Mouse (Mus musculus) stomach, postnatal 0 days (tissue): ENCODE data around the gene Gm3952. TPM values are rescaled to one million over a fixed set of nuclear protein-coding genes. Genes with fewer than 3 reads are reported as not detected.

Source experiments
- ATAC-seq: fragments of 200-750 bp; cut with Nextera tagmentation; 2 replicates; pipeline ENCODE4 v1.8.0; 2017; ENCODE audit not compliant: low FRiP score, low TSS enrichment
- DNase-seq: peaks from one replicate; pipeline ENCODE4 v3.0.0-alpha.2; 2016; ENCODE audit warnings: low spot score
- H3K27ac ChIP-seq: fragments of 300-500 bp; sonication (generic); replicated peaks from 2 replicates; pipeline ENCODE4 v1.5.1; 2014; ENCODE audit warnings: mild to moderate bottlenecking, control low read depth
- H3K27me3 ChIP-seq: fragments of 300-500 bp; sonication (generic); 2 replicates; pipeline ENCODE4 v1.6.1; 2014; ENCODE audit warnings: low read length; ENCODE audit not compliant: control insufficient read depth, insufficient read depth
- H3K36me3 ChIP-seq: fragments of 300-500 bp; sonication (generic); 2 replicates; pipeline ENCODE4 v1.6.1; 2014; ENCODE audit warnings: low read length, mixed read lengths; ENCODE audit not compliant: control insufficient read depth, insufficient read depth
- H3K4me1 ChIP-seq: fragments of 300-500 bp; sonication (generic); replicated peaks from 2 replicates; pipeline ENCODE4 v1.6.1; 2014; ENCODE audit warnings: antibody characterized with exemption; ENCODE audit not compliant: control insufficient read depth, insufficient read depth
- H3K4me2 ChIP-seq: fragments of 300-500 bp; sonication (generic); replicated peaks from 2 replicates; pipeline ENCODE4 v1.6.1; 2014; ENCODE audit warnings: low read depth, mild to moderate bottlenecking, control low read depth, moderate library complexity
- H3K4me3 ChIP-seq: fragments of 300-500 bp; sonication (generic); 2 replicates; pipeline ENCODE4 v1.5.1; 2014; ENCODE audit warnings: low read depth, low read length, control low read depth
- H3K9ac ChIP-seq: fragments of 300-500 bp; sonication (generic); 2 replicates; pipeline ENCODE4 v1.6.1; 2014; ENCODE audit warnings: mild to moderate bottlenecking, low read length, control low read depth, mixed read lengths
- H3K9me3 ChIP-seq: fragments of 300-500 bp; sonication (generic); 2 replicates; pipeline ENCODE4 v1.6.1; 2016; ENCODE audit warnings: low read length; ENCODE audit not compliant: control insufficient read depth
- CTCF ChIP-seq: IDR thresholded peaks from 2 replicates; pipeline ENCODE4 v1.5.1; 2016; ENCODE audit warnings: antibody characterized with exemption, low read depth, mild to moderate bottlenecking, moderate library complexity
- EP300 ChIP-seq: optimal IDR thresholded peaks from 2 replicates; pipeline ENCODE3; 2016; ENCODE audit warnings: antibody characterized with exemption
- WGBS: fragments of 180-500 bp; shearing (Covaris S2); extraction: QIAGEN DNeasy Blood & Tissue Kit; methylation state at CpG from one replicate; pipeline ENCODE4 v1.1.7; 2014; 5-methylcytosine and 5-hydroxymethylcytosine counted together
- polyA plus RNA-seq: library from polyadenylated mRNA; unstranded; fragments of >200 nt; fragmentation: Nextera tagmentation; extraction: Ambion mirVana; gene quantifications from 2 replicates; pipeline ENCODE4 v1.2.1, GENCODE M21; 2015

The Gm3952 gene
- polyA plus RNA-seq = not detected in 2 replicates

- Histone ChIP-seq H3K27me3 (no peaks in the 10 kb centered on the region), H3K4me1 (no peaks in the 10 kb centered on the region), H3K27ac (no peak within 1 kb of the TSS), H3K9me3 (no peaks in the 10 kb centered on the region), H3K4me3 (no peak within 1 kb of the TSS), H3K36me3 (no peaks in the 10 kb centered on the region), H3K9ac (no peak within 1 kb of the TSS), H3K4me2 (no peak within 1 kb of the TSS)
- TF ChIP-seq EP300 (no peak), CTCF (no peak)
- ATAC-seq = no peak
- DNase-seq = no peak
- 65% methylated on average over 1 of the region's 1 CpGs for WGBS
Measured at GRCm38 (mm10) chr8:128798594-128798993, at the start of gene Gm3952. TSS of gene Gm3952 (minus strand) at chr8:128798694.

DNA sequence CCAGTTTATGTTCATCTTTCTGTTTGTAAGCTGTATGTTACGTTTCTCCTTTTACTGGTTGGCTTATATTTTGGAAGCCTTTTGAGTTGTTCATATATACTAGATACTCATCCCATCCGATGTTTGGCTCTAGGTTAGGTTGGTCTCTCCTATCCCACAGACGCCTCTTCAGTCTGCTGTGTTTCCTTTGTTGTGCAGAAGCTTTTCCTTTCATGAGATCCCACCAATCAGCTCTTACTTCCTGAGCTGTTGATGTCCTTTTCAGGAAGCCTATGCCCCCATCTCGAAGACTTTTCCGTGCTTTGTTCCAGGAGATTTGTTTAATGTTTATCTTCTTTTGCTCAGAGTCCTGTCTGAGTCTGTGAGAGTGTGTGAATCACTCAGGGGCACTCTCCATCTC lies 45.3 kb upstream of the Gm3952 start:
- WGBS = 42% methylated on average over 5 of the region's 5 CpGs
- no peaks in the 10 kb centered on the region for H3K4me1 ChIP-seq
- no peak for DNase-seq
- no peak overlapping the region for H3K27ac ChIP-seq
- H3K36me3 ChIP-seq = no peaks in the 10 kb centered on the region
- H3K9ac ChIP-seq = no peak overlapping the region
- no peak overlapping the region for H3K4me2 ChIP-seq
- no peaks in the 10 kb centered on the region for H3K27me3 ChIP-seq
- ATAC-seq = no peak
- H3K4me3 ChIP-seq = no peak overlapping the region
- TF ChIP-seq CTCF = no peak
- TF ChIP-seq EP300 = no peak
- no peaks in the 10 kb centered on the region for H3K9me3 ChIP-seq

GRCm38 (mm10) chr8:128812521-128812920 lies 14.0 kb upstream of the Gm3952 start:
- no peaks in the 10 kb centered on the region for H3K36me3 ChIP-seq
- 60% methylated on average over 4 of the region's 4 CpGs for WGBS
- no peaks in the 10 kb centered on the region for H3K9me3 ChIP-seq

DNA sequence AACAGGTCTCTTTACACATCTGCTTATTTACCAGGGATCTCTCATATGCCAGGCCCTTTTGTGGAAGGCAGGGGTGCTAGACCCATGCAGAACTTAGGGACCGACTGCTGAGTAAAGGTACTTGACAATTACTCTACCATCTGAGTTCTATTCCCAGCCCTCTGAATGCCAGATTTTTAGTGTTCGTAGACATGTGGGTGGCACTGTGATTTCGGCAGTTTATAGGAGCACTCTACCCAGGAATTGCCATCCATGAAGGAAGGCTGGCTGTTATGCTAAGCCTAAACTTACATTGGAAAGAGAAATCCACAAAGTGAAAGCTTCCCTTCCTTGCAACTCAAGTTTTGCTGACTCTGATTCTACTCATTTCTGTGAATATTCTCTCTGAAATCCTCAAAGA lies 62.8 kb downstream of the Gm3952 start:
- no peak overlapping the region for H3K4me2 ChIP-seq
- ATAC-seq (no peak), DNase-seq (no peak)
- TF ChIP-seq CTCF (no peak), EP300 (no peak)
- no peaks in the 10 kb centered on the region for H3K27me3 ChIP-seq
- WGBS = 93% methylated on average over 3 of the region's 3 CpGs
- no peaks in the 10 kb centered on the region for H3K4me1 ChIP-seq
- H3K27ac ChIP-seq = no peak overlapping the region
- peaks cover 10% of the 10 kb centered on the region; the same call in 1 of the 2 replicates for H3K36me3 ChIP-seq
- no peak overlapping the region for H3K4me3 ChIP-seq
- H3K9ac ChIP-seq = no peak overlapping the region
- H3K9me3 ChIP-seq = no peaks in the 10 kb centered on the region

More at GRCm38 (mm10) chr8:128812521-128812920, 14.0 kb upstream of the Gm3952 start:
- no peak for ATAC-seq
- Histone ChIP-seq H3K4me2 (no peak overlapping the region), H3K9ac (no peak overlapping the region), H3K4me1 (no peaks in the 10 kb centered on the region), H3K27ac (no peak overlapping the region), H3K27me3 (no peaks in the 10 kb centered on the region), H3K4me3 (no peak overlapping the region)
- DNase-seq = no peak
- no peak for TF ChIP-seq EP300
- TF ChIP-seq CTCF = no peak

GRCm38 (mm10) chr8:128734118-128734517 lies 64.4 kb downstream of the Gm3952 start:
- Histone ChIP-seq H3K27me3 (no peaks in the 10 kb centered on the region), H3K36me3 (peaks cover 10% of the 10 kb centered on the region; the same call in 1 of the 2 replicates), H3K4me1 (no peaks in the 10 kb centered on the region), H3K4me2 (no peak overlapping the region), H3K4me3 (no peak overlapping the region), H3K27ac (no peak overlapping the region), H3K9me3 (no peaks in the 10 kb centered on the region), H3K9ac (no peak overlapping the region)
- ATAC-seq = no peak
- DNase-seq = no peak
- TF ChIP-seq CTCF = no peak
- no peak for TF ChIP-seq EP300
- WGBS = 95% methylated on average over 3 of the region's 3 CpGs

DNA sequence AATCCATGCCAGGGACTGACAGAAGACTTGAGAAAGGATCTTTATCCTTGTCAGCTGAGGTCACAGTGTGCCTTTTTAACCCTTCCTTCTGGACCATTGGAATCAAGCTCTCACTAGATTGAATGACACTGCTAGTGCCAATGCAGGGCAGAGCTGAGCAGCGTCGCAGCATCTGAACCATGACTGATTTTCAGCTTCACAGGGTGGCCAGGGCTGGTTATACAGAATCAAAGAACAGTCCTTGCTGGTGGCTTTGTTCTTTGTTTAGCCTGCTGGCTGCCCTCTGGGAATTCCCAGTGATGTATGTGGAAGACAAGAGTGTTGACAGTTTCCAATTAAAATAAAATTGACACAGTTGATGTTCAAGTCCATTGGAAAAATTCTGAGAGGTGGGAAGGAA lies 66.2 kb downstream of the Gm3952 start:
- Histone ChIP-seq H3K4me2 (no peak overlapping the region), H3K9ac (no peak overlapping the region), H3K4me1 (no peaks in the 10 kb centered on the region), H3K27me3 (no peaks in the 10 kb centered on the region), H3K27ac (no peak overlapping the region), H3K9me3 (no peaks in the 10 kb centered on the region), H3K4me3 (no peak overlapping the region), H3K36me3 (peaks cover 10% of the 10 kb centered on the region; the same call in 1 of the 2 replicates)
- WGBS = 74% methylated on average over 2 of the region's 2 CpGs
- no peak for ATAC-seq
- no peak for DNase-seq
- no peak for TF ChIP-seq EP300
- TF ChIP-seq CTCF = no peak
